Mouse (Mus musculus): ENCODE measurements around the gene Arpc5l.

The Arpc5l gene

DNA sequence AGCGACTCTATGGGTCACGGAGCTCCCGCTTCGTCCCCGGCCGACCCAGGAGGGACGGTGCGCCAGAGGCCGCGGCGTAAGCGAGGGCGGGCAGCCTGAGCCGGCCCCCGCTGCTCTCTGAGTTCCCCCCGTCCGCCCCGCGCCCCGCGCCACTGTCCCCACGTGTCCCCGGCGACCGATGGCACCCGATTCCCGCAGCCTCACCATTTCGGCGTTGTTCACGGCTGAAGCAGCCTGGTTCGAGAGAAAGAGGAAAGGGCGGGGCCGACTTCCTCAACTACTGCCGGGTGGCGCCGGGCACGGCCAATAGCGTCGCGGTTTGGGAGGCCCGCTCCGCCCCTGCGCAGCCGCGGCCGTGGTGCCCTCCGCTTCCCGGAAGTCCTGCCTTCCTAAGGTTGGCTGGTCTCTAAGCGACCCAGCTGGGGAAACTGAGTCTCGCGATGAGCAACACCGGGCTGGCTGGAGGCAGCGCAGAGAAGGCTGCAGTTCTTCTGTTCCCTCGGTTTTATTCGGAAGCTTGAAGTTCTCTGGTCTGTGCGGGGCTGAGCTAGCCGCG is at the start of gene Arpc5l:
TSS of gene Arpc5l (plus strand) at position 469 of the 556 bp plus-strand sequence.
- peak; percentile 95 for DNase-seq (ENCODE audit: low read depth, low spot score)

GRCm38 (mm10) chr2:38956062-38956461 is 49.1 kb upstream of the Arpc5l start:
- peak; percentile 63 for DNase-seq (ENCODE audit: low read depth, low spot score)

GRCm38 (mm10) chr2:38957671-38958223 is 47.4 kb upstream of the Arpc5l start:
- DNase-seq (ENCODE audit: low read depth, low spot score), result no peak

DNA sequence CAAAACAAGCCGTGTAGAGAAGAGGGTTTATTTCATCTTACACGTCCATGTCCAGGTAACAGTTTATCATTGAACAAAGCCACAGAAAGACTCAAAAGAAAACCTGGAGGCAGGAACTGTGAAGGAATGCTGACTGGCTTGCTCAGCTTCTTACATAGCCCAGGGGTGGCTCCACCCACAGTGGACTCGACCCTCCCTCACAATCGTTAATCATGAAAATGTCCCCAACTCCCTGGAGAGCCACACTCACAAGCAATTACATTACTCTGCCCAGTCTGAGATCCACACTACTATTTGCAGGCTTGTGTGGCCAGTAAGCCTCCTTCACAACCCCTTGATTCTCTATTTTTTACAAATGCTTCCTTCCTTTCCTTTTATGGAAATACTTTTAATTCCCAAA is 41.0 kb upstream of the Arpc5l start:
- no peak for DNase-seq (ENCODE audit: low read depth, low spot score)

- no peak for DNase-seq (ENCODE audit: low read depth, low spot score)
These were observed 35.5 kb upstream of the Arpc5l start for GRCm38 (mm10) chr2:38969650-38970049.

GRCm38 (mm10) chr2:38970057-38970456 is 35.1 kb upstream of the Arpc5l start:
- DNase-seq (ENCODE audit: low read depth, low spot score), result no peak

DNA sequence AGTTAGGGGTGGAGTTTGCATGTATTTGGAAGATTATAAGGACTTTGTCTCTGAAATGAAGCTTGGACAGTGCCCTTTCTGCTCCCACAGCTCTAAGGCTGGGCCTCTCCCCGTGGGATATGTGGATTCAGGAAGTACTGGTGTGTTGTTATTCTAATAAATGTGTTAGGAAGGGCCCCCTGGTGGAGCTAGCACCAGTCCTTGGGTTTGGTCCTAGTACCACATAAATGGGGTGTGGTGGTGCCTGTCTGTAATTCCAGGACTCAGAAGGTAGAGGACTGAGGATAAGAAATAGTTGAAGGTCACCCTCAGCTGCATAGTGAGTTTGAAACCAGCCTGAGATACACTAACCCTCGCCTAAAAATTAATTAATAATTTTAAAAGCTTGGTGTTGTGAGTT is 31.9 kb upstream of the Arpc5l start:
- DNase-seq (ENCODE audit: low read depth, low spot score), result no peak

- no peak for DNase-seq (ENCODE audit: low read depth, low spot score)
These were observed 31.4 kb upstream of the Arpc5l start for GRCm38 (mm10) chr2:38973701-38974100.

DNA sequence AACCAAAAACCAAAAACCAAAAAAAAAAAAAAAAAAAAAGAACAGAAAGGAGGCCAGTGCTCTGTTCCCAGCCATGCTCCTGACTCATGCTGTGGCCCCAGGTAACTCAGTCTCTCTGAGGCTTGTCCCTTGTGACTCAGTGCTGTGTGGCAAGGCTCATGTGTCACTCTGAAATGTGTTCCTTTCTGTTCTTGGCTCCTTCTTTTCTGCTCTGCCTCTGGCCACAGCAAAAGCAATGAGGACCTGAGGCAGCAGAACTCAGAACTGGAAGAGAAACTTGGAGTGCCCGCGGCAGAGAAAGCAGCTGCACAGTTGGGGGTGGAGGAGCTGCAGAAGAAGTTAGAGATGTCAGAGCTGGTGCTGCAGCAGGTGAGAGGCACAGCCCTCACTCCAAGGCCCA is 31.0 kb upstream of the Arpc5l start:
- DNase-seq (ENCODE audit: low read depth, low spot score), result peak; percentile 69

GRCm38 (mm10) chr2:38975181-38975580 is 30.0 kb upstream of the Arpc5l start:
- no peak for DNase-seq (ENCODE audit: low read depth, low spot score)

DNA sequence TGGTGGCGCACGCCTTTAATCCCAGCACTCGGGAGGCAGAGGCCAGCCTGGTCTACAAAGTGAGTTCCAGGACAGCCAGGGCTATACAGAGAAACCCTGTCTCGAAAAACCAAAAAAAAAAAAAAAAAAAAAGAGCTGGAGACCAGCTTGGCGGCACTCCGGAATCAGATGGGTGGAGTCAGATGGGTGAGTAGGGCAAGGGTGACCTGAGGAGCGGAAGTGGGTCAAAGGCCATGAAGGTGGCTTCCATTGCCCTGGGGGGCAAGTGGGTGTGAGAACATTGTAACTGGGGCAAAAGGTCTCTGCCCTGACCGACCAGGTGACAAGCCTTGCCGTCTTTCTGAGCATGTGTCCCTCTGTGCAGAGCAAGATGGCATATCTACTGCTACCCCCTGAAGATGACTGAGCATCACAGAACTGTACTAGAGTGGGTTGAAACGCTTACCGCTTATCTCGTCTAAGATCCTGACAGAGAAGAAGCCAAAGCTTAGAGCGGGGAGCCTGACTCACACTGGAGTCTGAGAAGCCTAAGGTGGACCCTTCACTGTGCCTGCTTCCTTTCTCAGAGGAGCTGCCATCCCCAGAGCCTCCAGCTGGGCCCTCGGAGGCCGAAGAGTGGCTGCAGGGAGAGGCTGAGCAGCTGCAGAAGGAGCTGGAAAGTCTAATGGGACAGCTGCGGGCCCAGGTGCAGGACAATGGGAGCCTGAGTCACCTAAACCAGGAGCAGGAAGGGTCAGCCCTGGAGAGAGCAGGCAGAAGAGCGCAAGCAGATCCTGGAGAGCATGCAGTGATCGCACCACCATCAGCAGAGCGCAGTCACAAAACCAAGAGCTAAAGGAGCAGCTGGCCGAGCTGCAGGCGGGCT is 29.0 kb upstream of the Arpc5l start:
- DNase-seq (ENCODE audit: low read depth, low spot score), result no peak

DNA sequence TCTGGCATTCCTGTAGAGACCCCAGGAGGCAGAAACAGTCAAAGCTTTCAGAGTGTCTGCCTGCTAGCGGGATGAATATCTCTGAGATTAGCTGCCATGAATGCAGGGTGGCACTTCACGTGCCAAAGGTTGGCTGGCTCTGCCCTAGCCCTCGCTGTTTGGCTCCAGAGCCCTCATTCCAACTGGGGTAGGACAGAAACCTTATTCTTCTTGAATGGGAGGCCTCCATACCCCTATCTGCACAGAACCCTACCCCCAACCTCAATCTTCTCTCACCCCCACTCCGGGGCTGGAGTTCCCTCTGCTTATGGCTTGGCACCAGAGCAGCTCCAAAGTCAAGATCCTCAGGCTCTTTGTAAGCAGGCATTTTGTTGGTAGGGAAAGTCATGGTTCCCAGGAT is 27.3 kb upstream of the Arpc5l start:
- DNase-seq (ENCODE audit: low read depth, low spot score), result no peak

GRCm38 (mm10) chr2:38983456-38983855 is 21.7 kb upstream of the Arpc5l start:
- peak; percentile 32 for DNase-seq (ENCODE audit: low read depth, low spot score)

GRCm38 (mm10) chr2:38986580-38986979 is 18.6 kb upstream of the Arpc5l start:
- DNase-seq (ENCODE audit: low read depth, low spot score), result no peak

DNA sequence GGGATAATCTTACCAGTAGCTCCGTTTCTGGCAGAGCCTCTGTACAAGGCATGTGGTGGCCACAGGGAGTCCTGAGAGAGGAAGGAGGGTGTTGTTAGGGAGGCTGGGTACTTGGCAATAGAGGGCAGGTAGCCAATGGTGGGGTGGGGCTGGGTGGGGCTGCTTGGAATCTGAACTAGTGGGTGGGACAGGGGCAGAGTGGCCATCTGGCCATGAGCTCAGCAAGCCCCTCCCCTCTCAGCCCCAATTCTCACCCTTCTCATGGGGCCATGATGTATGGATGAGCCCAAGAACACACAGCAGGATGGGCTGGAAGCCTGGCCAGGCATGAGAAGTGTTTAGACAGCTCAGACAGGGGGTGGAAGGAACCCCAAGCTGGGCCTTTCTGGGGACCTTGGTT is 17.8 kb upstream of the Arpc5l start:
- DNase-seq (ENCODE audit: low read depth, low spot score), result no peak

DNA sequence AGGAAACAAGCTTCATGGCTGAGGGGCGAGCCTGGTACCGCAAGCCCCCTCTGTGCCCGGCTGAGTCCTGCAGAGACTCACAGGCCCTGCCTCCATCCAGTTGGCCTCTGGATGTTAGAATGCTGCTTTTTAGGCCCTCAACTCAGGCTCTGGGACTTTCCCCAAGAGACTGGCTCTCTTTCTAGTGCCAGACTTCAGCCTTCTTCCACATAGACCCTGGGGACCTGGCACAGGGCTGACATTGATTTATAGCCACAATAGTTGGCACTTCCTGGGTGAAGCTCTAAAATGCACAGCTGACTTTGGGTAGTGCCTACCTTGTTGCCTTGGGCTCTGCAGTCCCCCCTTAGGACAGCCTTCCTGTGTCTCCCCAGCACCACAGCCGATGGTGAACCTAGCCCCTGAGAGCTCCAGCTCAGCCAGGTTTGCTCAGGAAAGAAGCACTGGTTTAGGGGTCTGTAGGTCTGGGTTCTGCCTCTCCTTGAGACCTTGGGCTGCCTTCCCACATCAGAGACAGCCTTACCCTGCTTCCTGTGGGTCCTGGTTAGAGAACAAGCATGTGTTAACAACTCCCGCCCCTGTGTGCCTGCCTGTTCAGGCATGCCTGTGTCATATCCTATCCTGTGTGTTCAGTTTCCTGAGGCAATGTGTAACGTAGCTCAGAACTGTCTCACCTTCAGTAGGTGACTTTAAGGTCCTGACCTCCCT is 17.2 kb upstream of the Arpc5l start:
- no peak for DNase-seq (ENCODE audit: low read depth, low spot score)

GRCm38 (mm10) chr2:38988929-38989328 is 16.2 kb upstream of the Arpc5l start:
- DNase-seq (ENCODE audit: low read depth, low spot score), result no peak

GRCm38 (mm10) chr2:38992004-38992403 is 13.1 kb upstream of the Arpc5l start:
- DNase-seq (ENCODE audit: low read depth, low spot score), result no peak

DNA sequence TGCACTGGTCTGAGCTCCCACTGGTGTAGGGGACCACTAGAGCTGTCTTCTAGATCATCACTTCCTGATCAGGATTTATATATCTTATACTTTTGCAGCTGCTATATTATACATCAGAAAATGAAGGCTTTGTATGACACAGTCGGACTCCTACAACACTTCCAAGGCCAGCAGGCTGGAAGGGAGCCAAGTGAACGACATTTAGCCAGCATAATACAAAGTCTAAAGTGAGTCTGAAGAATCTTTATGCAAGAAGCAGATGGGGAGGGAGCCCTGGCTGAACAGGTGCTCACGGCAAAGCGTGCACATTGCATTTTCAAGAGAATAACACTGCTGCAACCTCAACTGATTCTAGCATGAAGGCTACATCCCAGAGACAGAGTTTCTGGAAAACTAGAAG is 12.7 kb upstream of the Arpc5l start:
- DNase-seq (ENCODE audit: low read depth, low spot score), result no peak

- DNase-seq (ENCODE audit: low read depth, low spot score), result peak; percentile 92
These were observed 7.5 kb upstream of the Arpc5l start, which contains the start of gene Wdr38 for GRCm38 (mm10) chr2:38997386-38998374. TSS of gene Wdr38 (plus strand) at chr2:38997476.

DNA sequence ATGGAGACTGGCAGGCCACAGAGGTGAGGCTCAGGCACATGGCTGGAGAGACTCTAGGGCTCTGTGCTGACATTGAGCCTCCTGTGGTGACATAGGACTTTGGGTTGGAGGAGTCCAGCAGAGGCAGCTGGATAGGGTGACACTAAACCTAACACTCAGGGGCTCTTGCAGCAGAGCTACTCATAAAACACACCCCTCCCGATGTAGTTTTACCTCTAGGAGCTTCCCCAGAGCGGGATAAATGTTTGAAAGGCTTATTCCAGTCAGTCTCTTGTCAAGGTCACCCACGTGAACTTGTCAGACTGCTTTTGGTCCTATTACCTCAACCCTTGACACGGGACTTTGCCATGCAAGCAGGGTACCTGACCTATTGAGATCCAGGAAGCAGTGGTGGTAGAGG is 5.8 kb upstream of the Arpc5l start:
- peak; percentile 41 for DNase-seq (ENCODE audit: low read depth, low spot score)

Data from A20 (cell line).